Mouse (Mus musculus): ENCODE results near the gene Taok3.

Gene Taok3

DNA sequence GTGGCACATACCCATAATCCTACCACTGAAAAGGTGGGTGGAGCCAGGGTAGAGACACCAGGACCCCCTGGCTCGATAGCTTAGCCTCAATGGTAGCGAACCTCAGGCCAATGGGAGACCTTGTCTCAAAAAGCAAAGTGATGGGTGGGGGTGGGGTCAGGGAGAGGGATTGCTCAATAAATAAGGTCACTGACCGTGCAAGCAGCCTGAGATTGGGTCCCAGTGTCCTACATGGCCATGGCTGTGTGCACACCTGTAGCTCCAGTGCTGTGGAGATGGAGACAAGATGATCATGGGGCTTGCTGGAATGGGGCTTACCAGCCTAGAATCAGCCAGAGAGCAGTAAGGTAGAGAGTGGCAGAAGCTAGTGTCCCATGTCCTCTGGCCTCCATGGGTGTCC lies 131.8 kb downstream of the Taok3 start:
- DNase-seq (ENCODE audit: low read depth, low spot score): no peak

DNA sequence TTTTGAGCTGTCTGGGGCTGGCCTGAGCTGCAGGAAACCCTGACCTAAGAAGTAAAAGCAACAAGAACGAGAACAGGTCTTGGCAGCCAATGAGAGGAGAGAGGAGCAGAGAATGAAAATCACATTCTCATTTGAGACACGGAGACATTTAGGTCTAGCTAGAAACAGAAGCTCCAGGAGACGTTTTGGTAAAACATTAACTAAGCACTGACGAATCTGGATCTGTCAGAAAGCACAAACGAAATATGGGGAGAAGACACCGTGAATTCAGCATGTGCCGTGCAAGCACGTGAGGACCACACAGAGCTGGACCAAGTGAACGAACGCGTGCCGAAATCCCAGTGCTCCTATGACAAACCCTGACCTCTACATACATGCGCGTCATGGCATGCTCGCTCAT lies 138.3 kb downstream of the Taok3 start:
- DNase-seq (ENCODE audit: low read depth, low spot score): no peak

- DNase-seq (ENCODE audit: low read depth, low spot score): no peak
These were observed 143.6 kb downstream of the Taok3 start for GRCm38 (mm10) chr5:117263566-117263965.

- DNase-seq (ENCODE audit: low read depth, low spot score): no peak
These were observed 144.8 kb downstream of the Taok3 start for GRCm38 (mm10) chr5:117264701-117265100.

DNA sequence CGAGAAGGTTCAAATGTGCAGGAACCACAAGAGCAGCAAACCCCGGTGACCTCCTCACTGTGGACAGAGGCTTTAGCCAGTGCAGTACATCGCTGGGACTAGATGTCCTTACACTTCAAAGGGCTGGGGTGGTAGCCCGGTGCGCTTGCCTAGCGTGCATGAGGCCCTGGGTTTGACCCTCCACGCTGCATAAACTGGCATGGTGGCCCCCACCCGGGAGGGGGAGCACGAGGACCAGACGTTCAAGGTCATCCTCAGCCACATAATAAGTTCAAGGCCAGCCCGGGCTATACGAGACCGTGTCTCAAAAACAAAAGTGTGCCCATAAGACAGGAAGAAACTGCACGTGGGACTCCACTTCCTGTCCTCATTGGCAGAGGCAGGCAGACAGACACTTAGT lies 148.0 kb downstream of the Taok3 start:
- DNase-seq (ENCODE audit: low read depth, low spot score): no peak

GRCm38 (mm10) chr5:117268749-117269148 lies 148.8 kb downstream of the Taok3 start:
- DNase-seq (ENCODE audit: low read depth, low spot score): peak; percentile 47

- no peak for DNase-seq (ENCODE audit: low read depth, low spot score)
These were observed 149.5 kb downstream of the Taok3 start for GRCm38 (mm10) chr5:117269395-117269794.

GRCm38 (mm10) chr5:117271945-117272344 lies 152.0 kb downstream of the Taok3 start:
- peak; percentile 89 for DNase-seq (ENCODE audit: low read depth, low spot score)

- no peak for DNase-seq (ENCODE audit: low read depth, low spot score)
These were observed 154.9 kb downstream of the Taok3 start for GRCm38 (mm10) chr5:117274817-117275216.

DNA sequence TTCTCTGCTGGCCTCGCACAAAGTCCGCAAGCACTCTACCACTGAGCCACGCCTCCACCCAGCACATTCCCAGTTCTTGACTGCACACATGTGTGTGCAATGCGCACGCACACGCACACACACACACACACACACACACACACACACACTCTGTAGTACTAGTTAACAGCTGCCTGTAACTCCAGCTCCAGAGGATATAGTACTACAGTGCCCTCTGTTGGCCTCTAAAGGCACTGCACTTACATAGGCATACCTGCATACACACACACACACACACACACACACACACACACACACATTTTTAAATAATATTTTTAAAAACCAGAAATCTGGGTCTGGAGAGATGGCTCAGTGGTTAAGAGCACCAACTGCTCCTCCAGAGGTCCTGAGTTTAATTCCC lies 157.9 kb downstream of the Taok3 start:
- no peak for DNase-seq (ENCODE audit: low read depth, low spot score)

DNA sequence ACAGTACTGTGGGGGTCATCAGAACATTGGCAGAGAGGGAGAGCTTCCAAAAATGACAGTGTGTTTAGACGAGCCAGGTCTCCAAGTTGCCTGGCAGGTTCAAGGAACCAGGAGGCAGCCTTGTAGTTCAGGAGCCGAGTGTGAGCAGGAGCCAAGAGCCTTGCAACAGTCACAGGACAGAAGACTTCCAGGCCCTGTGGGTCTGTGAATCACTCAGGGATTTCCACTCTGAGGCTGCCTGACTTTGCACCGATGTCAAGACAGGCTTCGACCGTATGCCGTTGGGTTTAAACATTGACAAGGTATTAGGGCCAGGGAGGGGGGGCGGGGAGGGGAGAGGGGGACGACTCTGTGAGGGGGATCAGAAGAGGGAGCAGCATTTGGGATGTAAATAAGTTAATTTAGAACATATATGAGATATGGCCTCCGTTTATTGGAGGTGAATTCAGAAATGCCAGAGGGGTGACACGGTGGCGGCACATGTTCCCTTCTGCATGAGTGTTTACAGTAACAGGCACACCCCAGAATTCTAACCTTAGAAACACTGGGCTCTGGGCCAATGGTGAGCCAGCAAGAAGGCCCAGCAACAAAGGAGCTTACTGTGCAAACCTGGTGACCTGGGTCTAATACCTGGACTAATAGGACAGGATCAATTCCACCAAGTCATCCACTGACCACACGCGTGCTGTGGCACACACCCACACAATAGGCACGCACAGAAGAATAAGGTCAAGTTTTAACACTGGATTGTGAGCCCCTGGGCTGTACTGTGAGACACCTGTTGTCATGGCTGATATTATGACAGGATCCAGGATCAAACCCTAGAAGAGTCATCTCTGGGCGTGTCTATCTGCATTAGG lies 159.1 kb downstream of the Taok3 start:
- DNase-seq (ENCODE audit: low read depth, low spot score): no peak

- no peak for DNase-seq (ENCODE audit: low read depth, low spot score)
These were observed 159.7 kb downstream of the Taok3 start for GRCm38 (mm10) chr5:117279669-117280050.

DNA sequence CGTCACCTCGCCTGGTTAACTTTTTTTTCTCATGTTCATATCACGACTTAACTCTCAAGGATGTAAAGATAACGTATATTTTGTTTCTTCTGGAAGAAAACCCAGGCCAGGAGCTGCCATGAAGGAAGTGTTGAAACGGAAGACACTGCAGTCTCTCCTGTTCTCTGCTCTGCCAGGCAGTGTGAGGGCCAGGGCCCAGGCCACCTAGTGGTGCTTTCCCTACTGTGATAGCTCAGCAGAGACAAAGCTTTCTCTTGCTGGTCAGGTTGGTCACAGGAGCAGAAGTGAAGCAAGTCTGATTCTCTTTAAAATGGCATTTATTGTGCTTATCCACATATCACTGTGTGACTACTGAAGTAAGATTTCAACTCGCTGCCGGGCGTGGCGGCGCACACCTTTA lies 161.6 kb downstream of the Taok3 start:
- DNase-seq (ENCODE audit: low read depth, low spot score): no peak

DNA sequence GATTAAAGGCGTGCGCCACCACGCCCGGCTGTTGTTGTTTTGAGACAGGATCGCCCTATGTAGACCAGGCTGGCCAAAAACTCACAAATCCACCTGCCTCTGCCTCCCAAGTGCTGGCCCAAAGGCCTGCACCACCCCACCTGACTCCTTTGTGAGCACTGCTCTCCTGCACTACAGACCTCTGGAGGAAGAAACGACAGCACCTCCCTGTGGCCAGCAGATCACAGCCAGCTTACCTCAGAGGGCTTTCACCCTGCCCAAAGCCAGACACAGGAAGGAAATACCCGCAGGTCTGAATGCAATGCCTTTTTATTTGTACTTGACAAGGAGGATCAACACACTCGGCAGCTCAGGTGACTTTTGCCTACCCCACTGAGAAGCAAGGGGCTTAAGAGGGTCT lies 162.4 kb downstream of the Taok3 start:
- DNase-seq (ENCODE audit: low read depth, low spot score): no peak

DNA sequence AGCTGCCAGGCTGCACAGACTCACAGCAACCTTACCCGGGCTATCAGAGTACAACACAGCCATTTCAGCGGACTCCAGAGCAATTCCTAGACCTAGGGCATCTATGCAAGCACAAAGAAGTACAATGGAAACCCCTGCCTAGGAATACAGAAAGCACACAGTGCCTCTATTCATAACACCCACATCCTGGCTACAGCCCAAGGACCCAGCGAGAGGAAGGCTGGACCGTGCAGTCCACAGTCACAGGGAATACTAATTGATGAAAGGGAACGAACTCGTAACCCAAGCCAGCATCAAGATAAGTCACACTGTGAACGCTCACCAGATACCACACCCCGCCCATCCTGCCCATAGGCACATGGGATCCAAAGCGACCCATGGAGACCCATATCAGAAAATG lies 164.1 kb downstream of the Taok3 start:
- peak; percentile 80 for DNase-seq (ENCODE audit: low read depth, low spot score)

- no peak for DNase-seq (ENCODE audit: low read depth, low spot score)
These were observed 164.8 kb downstream of the Taok3 start for GRCm38 (mm10) chr5:117284682-117285081.

GRCm38 (mm10) chr5:117285266-117285665 lies 165.3 kb downstream of the Taok3 start:
- DNase-seq (ENCODE audit: low read depth, low spot score): no peak

DNA sequence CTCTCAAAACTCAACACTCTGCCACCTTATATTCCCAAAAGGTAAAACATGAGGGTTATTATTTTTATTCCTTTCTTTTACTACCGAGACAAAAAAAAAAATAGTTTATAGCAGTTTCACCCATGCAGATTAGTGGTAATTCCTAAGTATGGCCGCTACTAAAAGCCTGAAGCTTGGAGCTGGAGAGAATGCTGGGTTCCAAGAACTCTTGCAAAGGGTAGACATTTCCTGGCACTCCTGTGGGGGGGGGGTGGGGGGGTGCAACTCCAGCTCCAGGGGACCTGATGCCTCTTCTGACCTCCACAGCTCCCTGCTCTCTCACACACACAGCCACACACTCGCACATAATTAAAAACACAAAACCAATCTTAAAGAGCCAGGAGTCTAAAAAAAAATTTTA lies 166.4 kb downstream of the Taok3 start:
- DNase-seq (ENCODE audit: low read depth, low spot score): no peak

DNA sequence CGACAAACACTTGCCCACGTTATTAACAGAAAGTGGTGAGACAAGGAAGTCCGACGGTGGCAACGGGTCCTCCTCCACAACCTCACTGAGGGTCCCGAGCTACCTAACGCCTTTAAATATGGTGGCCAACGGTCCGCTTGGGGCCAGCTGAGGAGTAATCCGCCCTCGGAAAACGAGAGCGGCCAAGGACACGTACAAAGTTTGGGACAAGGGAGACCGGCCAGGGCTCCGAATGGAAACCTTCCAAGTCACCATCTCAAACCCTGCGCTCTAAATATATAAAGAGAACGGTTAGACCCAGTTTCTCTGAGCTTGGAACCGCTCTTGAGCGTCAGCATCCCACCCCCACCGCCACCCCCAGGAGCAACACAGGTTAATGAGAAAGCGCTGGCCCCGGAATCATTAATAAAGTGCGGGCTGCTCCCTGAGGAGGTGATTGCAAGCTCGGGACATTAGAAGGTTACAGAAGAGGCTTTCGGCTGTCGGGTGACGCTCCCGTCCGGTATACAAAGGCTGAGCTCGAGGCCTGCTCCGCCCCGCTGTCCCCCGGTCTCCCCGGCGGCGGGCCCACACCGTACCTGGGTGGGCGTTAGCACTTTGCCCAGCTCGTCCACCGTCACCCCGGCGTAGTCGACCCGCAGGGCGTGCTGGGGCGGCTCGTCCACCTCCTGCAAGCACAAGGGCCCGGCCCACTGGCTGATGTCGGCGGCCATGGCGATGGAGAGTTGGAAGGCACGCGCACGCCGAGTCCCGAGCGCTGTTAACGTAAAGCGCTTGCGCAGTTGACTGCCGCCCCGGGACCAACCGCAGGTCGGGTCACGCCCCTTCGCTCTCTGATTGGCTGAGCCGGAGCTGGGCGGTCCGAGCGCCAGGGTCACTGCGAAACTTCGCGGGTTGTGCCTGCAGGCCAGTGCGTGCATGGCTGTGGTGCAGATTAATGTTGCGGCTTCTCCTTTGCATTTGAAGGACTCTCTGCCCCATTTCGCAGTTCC lies 167.2 kb downstream of the Taok3 start, which contains the start of gene Pebp1:
Gene Pebp1, minus strand, starts transcription at position 795 of the 992 bp plus-strand sequence.
- peak; percentile 97 for DNase-seq (ENCODE audit: low read depth, low spot score)

DNA sequence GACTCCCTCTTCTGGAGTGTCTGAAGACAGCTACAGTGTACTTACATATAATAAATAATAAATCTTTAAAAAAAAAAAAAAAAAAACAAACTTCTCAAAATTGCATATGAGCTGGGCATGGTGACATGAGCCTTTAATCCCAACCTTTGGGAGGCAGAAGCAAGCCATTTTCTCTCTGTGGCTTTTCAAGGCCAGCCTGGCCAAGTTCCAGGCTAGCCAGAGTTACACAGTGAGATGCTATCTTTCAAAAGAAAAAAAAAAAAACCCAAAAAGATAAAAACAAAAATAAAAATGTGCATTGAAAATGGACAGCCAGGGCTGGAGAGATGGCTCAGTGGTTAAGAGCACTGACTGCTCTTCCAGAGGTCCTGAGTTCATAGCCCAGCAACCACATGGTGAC lies 169.7 kb downstream of the Taok3 start:
- DNase-seq (ENCODE audit: low read depth, low spot score): no peak

DNA sequence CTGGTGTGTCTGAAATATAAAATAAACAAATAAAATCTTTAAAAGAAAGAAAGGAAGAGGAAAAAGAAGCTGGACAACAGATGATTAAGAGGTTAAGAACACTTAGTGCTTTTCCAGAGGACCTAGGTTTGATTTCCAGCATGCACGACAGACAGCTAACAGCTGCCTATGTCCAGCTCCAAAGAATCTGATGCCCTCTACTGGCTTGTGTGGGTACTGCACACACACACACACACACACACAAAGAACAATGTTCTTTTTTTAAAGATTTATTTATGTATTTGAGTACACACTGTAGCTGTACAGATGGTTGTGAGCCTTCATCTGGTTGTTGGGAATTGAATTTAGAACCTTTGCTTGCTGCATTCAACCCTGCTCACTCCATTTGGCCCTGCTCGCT lies 170.2 kb downstream of the Taok3 start:
- no peak for DNase-seq (ENCODE audit: low read depth, low spot score)

DNA sequence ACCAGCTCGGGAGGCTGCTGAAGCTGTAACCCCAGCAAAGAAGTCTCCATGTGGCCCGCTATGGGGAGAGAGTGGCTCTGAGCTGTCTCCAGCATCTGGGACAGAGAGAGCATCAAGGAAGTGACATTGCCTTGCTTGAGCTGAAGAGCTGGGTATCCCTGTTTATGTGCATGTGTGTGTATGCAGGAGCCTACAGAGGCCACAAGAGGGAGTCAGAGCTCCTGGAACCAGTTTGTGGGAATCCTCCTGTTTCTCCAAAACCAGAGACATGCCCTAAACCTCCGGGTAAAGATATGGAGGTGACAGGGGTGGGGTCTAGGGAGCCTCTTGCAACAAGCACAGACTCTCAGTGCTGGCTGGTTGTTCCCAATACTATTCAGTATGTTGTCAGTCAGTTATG lies 171.4 kb downstream of the Taok3 start:
- no peak for DNase-seq (ENCODE audit: low read depth, low spot score)

All from brain, adult 2 months (tissue).